Mouse (Mus musculus): Measurements from ENCODE around the gene Mrpl10. TPM values are rescaled to one million over a fixed set of nuclear protein-coding genes. Genes with fewer than 3 reads are reported as not detected.

Mrpl10 gene
- polyA plus RNA-seq, 1 experiment, result 66.0 TPM

GRCm38 (mm10) chr11:97066656-97067360 lies 25.4 kb downstream of the Mrpl10 start:
- TF ChIP-seq E2F4 (IDR thresholded peaks at IDR 0.05; ENCODE audit: insufficient read depth) (no peak), USF1 (IDR thresholded peaks at IDR 0.05; ENCODE audit: low read depth) (no peak), SRF (IDR thresholded peaks at IDR 0.05; ENCODE audit: control insufficient read depth, insufficient read length, low read depth) (no peak), MYOD1 (IDR thresholded peaks at IDR 0.05; ENCODE audit: control insufficient read depth in 1 of 3, insufficient read length in 2 of 3, low read depth in 2 of 3) (no peak), MYOG (IDR thresholded peaks at IDR 0.05; ENCODE audit: control insufficient read depth in 1 of 3, insufficient read depth in 1 of 3, insufficient read length in 2 of 3, low read depth in 2 of 3) (no peak), POLR2AphosphoS2 (IDR thresholded peaks at IDR 0.05; ENCODE audit: insufficient read length, low read depth) (no peak), TCF3 (IDR thresholded peaks at IDR 0.05; ENCODE audit: insufficient read length, low read depth) (no peak), TCF12 (IDR thresholded peaks at IDR 0.05; ENCODE audit: insufficient read depth, poor library complexity, severe bottlenecking) (no peak)

GRCm38 (mm10) chr11:97069333-97069732 lies 28.0 kb downstream of the Mrpl10 start:
- Histone ChIP-seq H3K4me3 (no peak overlapping the region), H3ac (ENCODE audit: control insufficient read depth, insufficient read length) (no peak overlapping the region), H3K4me2 (ENCODE audit: low read depth) (no peak overlapping the region), H3K79me2 (ENCODE audit: control insufficient read depth, insufficient read depth) (no peaks in the 10 kb centered on the region), H3K36me3 (ENCODE audit: control insufficient read depth, insufficient read depth) (no peaks in the 10 kb centered on the region), H3K27me3 (ENCODE audit: control insufficient read depth, insufficient read depth, insufficient read length) (no peaks in the 10 kb centered on the region)
- no peak for TF ChIP-seq REST (IDR thresholded peaks at IDR 0.05; ENCODE audit: insufficient read depth, insufficient read length)
- no peak for TF ChIP-seq MAX (IDR thresholded peaks at IDR 0.05; ENCODE audit: low read depth)
- TF ChIP-seq CEBPB (IDR thresholded peaks at IDR 0.05; ENCODE audit: insufficient read depth, poor library complexity, severe bottlenecking), result no peak
- no peak for TF ChIP-seq E2F4 (IDR thresholded peaks at IDR 0.05; ENCODE audit: insufficient read depth)
- no peak for TF ChIP-seq MYOG (IDR thresholded peaks at IDR 0.05; ENCODE audit: control insufficient read depth in 1 of 3, insufficient read depth in 1 of 3, insufficient read length in 2 of 3, low read depth in 2 of 3)
- no peak for TF ChIP-seq POLR2AphosphoS2 (IDR thresholded peaks at IDR 0.05; ENCODE audit: insufficient read length, low read depth)
- TF ChIP-seq SRF (IDR thresholded peaks at IDR 0.05; ENCODE audit: control insufficient read depth, insufficient read length, low read depth), result no peak
- TF ChIP-seq USF1 (IDR thresholded peaks at IDR 0.05; ENCODE audit: low read depth), result no peak
- TF ChIP-seq TCF12 (IDR thresholded peaks at IDR 0.05; ENCODE audit: insufficient read depth, poor library complexity, severe bottlenecking), result no peak
- TF ChIP-seq POLR2A (IDR thresholded peaks at IDR 0.05; ENCODE audit: insufficient read length, low read depth), result no peak

More at GRCm38 (mm10) chr11:97066656-97067360, 25.4 kb downstream of the Mrpl10 start:
- Histone ChIP-seq H3K27me3 (ENCODE audit: control insufficient read depth, insufficient read depth, insufficient read length) (no peaks in the 10 kb centered on the region), H3K4me2 (ENCODE audit: low read depth) (no peak overlapping the region), H3K36me3 (ENCODE audit: control insufficient read depth, insufficient read depth) (no peaks in the 10 kb centered on the region), H3ac (ENCODE audit: control insufficient read depth, insufficient read length) (no peak overlapping the region), H3K4me3 (no peak overlapping the region), H3K79me2 (ENCODE audit: control insufficient read depth, insufficient read depth) (no peaks in the 10 kb centered on the region)

- Histone ChIP-seq H3K4me3 (no peak overlapping the region), H3K79me2 (ENCODE audit: control insufficient read depth, insufficient read depth) (no peaks in the 10 kb centered on the region), H3ac (ENCODE audit: control insufficient read depth, insufficient read length) (no peak overlapping the region), H3K4me2 (ENCODE audit: low read depth) (no peak overlapping the region), H3K27me3 (ENCODE audit: control insufficient read depth, insufficient read depth, insufficient read length) (no peaks in the 10 kb centered on the region), H3K36me3 (ENCODE audit: control insufficient read depth, insufficient read depth) (no peaks in the 10 kb centered on the region)
- TF ChIP-seq MYOG (IDR thresholded peaks at IDR 0.05; ENCODE audit: control insufficient read depth in 1 of 3, insufficient read depth in 1 of 3, insufficient read length in 2 of 3, low read depth in 2 of 3) (no peak), POLR2A (IDR thresholded peaks at IDR 0.05; ENCODE audit: insufficient read length, low read depth) (no peak), TCF3 (IDR thresholded peaks at IDR 0.05; ENCODE audit: insufficient read length, low read depth) (no peak), USF1 (IDR thresholded peaks at IDR 0.05; ENCODE audit: low read depth) (no peak), REST (IDR thresholded peaks at IDR 0.05; ENCODE audit: insufficient read depth, insufficient read length) (no peak), POLR2AphosphoS2 (IDR thresholded peaks at IDR 0.05; ENCODE audit: insufficient read length, low read depth) (no peak), MYOD1 (IDR thresholded peaks at IDR 0.05; ENCODE audit: control insufficient read depth in 1 of 3, insufficient read length in 2 of 3, low read depth in 2 of 3) (no peak), CEBPB (IDR thresholded peaks at IDR 0.05; ENCODE audit: insufficient read depth, poor library complexity, severe bottlenecking) (no peak), MAX (IDR thresholded peaks at IDR 0.05; ENCODE audit: low read depth) (no peak), TCF12 (IDR thresholded peaks at IDR 0.05; ENCODE audit: insufficient read depth, poor library complexity, severe bottlenecking) (no peak), SRF (IDR thresholded peaks at IDR 0.05; ENCODE audit: control insufficient read depth, insufficient read length, low read depth) (no peak), E2F4 (IDR thresholded peaks at IDR 0.05; ENCODE audit: insufficient read depth) (no peak)
Observed at GRCm38 (mm10) chr11:97069770-97070169, 28.4 kb downstream of the Mrpl10 start.

GRCm38 (mm10) chr11:97071129-97071528 lies 29.8 kb downstream of the Mrpl10 start:
- Histone ChIP-seq H3K4me3 (no peak overlapping the region), H3K36me3 (ENCODE audit: control insufficient read depth, insufficient read depth) (no peaks in the 10 kb centered on the region), H3K4me2 (ENCODE audit: low read depth) (no peak overlapping the region), H3K79me2 (ENCODE audit: control insufficient read depth, insufficient read depth) (no peaks in the 10 kb centered on the region), H3K27me3 (ENCODE audit: control insufficient read depth, insufficient read depth, insufficient read length) (no peaks in the 10 kb centered on the region), H3ac (ENCODE audit: control insufficient read depth, insufficient read length) (no peak overlapping the region)
- TF ChIP-seq MYOG (IDR thresholded peaks at IDR 0.05; ENCODE audit: control insufficient read depth in 1 of 3, insufficient read depth in 1 of 3, insufficient read length in 2 of 3, low read depth in 2 of 3), result peak in 1 of 3 experiments; percentile 10
- no peak for TF ChIP-seq E2F4 (IDR thresholded peaks at IDR 0.05; ENCODE audit: insufficient read depth)
- no peak for TF ChIP-seq TCF12 (IDR thresholded peaks at IDR 0.05; ENCODE audit: insufficient read depth, poor library complexity, severe bottlenecking)
- no peak for TF ChIP-seq USF1 (IDR thresholded peaks at IDR 0.05; ENCODE audit: low read depth)
- TF ChIP-seq POLR2AphosphoS2 (IDR thresholded peaks at IDR 0.05; ENCODE audit: insufficient read length, low read depth), result no peak

GRCm38 (mm10) chr11:97072533-97072932 lies 31.2 kb downstream of the Mrpl10 start:
- Histone ChIP-seq H3K4me2 (ENCODE audit: low read depth) (no peak overlapping the region), H3K79me2 (ENCODE audit: control insufficient read depth, insufficient read depth) (no peaks in the 10 kb centered on the region), H3ac (ENCODE audit: control insufficient read depth, insufficient read length) (no peak overlapping the region), H3K36me3 (ENCODE audit: control insufficient read depth, insufficient read depth) (no peaks in the 10 kb centered on the region), H3K4me3 (no peak overlapping the region), H3K27me3 (ENCODE audit: control insufficient read depth, insufficient read depth, insufficient read length) (no peaks in the 10 kb centered on the region)
- TF ChIP-seq TCF3 (IDR thresholded peaks at IDR 0.05; ENCODE audit: insufficient read length, low read depth) (no peak), POLR2AphosphoS2 (IDR thresholded peaks at IDR 0.05; ENCODE audit: insufficient read length, low read depth) (no peak), POLR2A (IDR thresholded peaks at IDR 0.05; ENCODE audit: insufficient read length, low read depth) (no peak)

All from myocyte (in vitro differentiated cells).